Mouse (Mus musculus): Measurements from ENCODE around the gene Ndufs5.
A peak's percentile ranks its signal among the peaks of the same experiment; 100 is the strongest.

Gene Ndufs5

GRCm38 (mm10) chr4:123717574-123718433 is at the start of gene Ndufs5:
Gene Ndufs5, minus strand, starts transcription at chr4:123718202.
- DNase-seq: peak; percentile 95

- DNase-seq: no peak
These were observed 47.1 kb upstream of the Ndufs5 start for GRCm38 (mm10) chr4:123765071-123765470.

GRCm38 (mm10) chr4:123758306-123758705 is 40.3 kb upstream of the Ndufs5 start:
- DNase-seq: peak; percentile 23

- DNase-seq: peak; percentile 35
These were observed 32.8 kb upstream of the Ndufs5 start for GRCm38 (mm10) chr4:123750707-123751312.

- peak; percentile 95 for DNase-seq
These were observed 32.2 kb upstream of the Ndufs5 start, which contains the start of gene Akirin1 for GRCm38 (mm10) chr4:123750152-123750651. Gene Akirin1, minus strand, starts transcription at chr4:123750345.

GRCm38 (mm10) chr4:123749484-123750130 is 31.6 kb upstream of the Ndufs5 start:
- peak; percentile 34 for DNase-seq

GRCm38 (mm10) chr4:123748726-123749415 is 30.9 kb upstream of the Ndufs5 start:
- no peak for DNase-seq

GRCm38 (mm10) chr4:123745221-123745775 is 27.3 kb upstream of the Ndufs5 start:
- DNase-seq: no peak

GRCm38 (mm10) chr4:123742891-123743290 is 24.9 kb upstream of the Ndufs5 start:
- DNase-seq: no peak

- no peak for DNase-seq
These were observed 20.7 kb upstream of the Ndufs5 start for GRCm38 (mm10) chr4:123738708-123739107.

- DNase-seq: no peak
These were observed 15.5 kb upstream of the Ndufs5 start for GRCm38 (mm10) chr4:123733532-123733931.

- no peak for DNase-seq
These were observed 14.9 kb upstream of the Ndufs5 start for GRCm38 (mm10) chr4:123732921-123733320.

GRCm38 (mm10) chr4:123732163-123732910 is 14.3 kb upstream of the Ndufs5 start:
- peak; percentile 16 for DNase-seq

GRCm38 (mm10) chr4:123721761-123722160 is 3.8 kb upstream of the Ndufs5 start:
- no peak for DNase-seq

GRCm38 (mm10) chr4:123718434-123718780 is 405 bp upstream of the Ndufs5 start:
- no peak for DNase-seq

- DNase-seq: no peak
These were observed 5.6 kb downstream of the Ndufs5 start for GRCm38 (mm10) chr4:123712431-123712830.

GRCm38 (mm10) chr4:123707340-123707739 is 10.7 kb downstream of the Ndufs5 start:
- DNase-seq: no peak

GRCm38 (mm10) chr4:123705340-123705739 is 12.7 kb downstream of the Ndufs5 start:
- DNase-seq: no peak

- DNase-seq: no peak
These were observed 24.6 kb downstream of the Ndufs5 start for GRCm38 (mm10) chr4:123693384-123693783.

- no peak for DNase-seq
These were observed 25.9 kb downstream of the Ndufs5 start for GRCm38 (mm10) chr4:123692071-123692470.

- DNase-seq: no peak
These were observed 27.7 kb downstream of the Ndufs5 start for GRCm38 (mm10) chr4:123690311-123690710.

Measured in kidney, adult 11 months (tissue).